Mouse (Mus musculus): Measurements from ENCODE around the gene Gm10197. TPM values are rescaled to one million over a fixed set of nuclear protein-coding genes. Genes with fewer than 3 reads are reported as not detected.

Gene Gm10197
- total RNA-seq, 2 experiments from 2014 or later = not detected

- no peak for ATAC-seq (replicated peaks; ENCODE audit: low FRiP score, poor library complexity, severe bottlenecking)
Measured at GRCm38 (mm10) chr19:53364551-53364950, 7.0 kb downstream of the Gm10197 start.

DNA sequence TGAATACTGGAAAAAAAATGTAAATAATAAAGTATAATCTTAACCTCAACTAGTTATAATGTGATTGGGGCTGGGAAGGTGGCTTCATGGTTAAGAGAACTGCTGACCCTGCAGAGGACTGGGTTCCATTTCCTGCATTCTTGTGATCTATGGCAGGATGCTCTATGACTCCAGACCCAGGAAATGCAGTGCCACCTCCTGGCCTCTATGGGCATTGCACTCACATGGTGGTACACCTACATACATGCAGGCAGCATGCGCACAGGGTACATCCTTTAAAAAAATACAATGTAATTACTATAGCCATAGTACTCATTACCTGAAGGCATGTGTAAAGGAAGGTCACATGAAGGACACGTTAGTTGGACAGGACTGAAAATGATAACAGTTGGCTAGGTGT, 8.6 kb downstream of the Gm10197 start:
- ATAC-seq (replicated peaks; ENCODE audit: low FRiP score, poor library complexity, severe bottlenecking) = peak; percentile 80

- no peak for ATAC-seq (replicated peaks; ENCODE audit: low FRiP score, poor library complexity, severe bottlenecking)
Measured at GRCm38 (mm10) chr19:53360265-53360958, 11.2 kb downstream of the Gm10197 start.

DNA sequence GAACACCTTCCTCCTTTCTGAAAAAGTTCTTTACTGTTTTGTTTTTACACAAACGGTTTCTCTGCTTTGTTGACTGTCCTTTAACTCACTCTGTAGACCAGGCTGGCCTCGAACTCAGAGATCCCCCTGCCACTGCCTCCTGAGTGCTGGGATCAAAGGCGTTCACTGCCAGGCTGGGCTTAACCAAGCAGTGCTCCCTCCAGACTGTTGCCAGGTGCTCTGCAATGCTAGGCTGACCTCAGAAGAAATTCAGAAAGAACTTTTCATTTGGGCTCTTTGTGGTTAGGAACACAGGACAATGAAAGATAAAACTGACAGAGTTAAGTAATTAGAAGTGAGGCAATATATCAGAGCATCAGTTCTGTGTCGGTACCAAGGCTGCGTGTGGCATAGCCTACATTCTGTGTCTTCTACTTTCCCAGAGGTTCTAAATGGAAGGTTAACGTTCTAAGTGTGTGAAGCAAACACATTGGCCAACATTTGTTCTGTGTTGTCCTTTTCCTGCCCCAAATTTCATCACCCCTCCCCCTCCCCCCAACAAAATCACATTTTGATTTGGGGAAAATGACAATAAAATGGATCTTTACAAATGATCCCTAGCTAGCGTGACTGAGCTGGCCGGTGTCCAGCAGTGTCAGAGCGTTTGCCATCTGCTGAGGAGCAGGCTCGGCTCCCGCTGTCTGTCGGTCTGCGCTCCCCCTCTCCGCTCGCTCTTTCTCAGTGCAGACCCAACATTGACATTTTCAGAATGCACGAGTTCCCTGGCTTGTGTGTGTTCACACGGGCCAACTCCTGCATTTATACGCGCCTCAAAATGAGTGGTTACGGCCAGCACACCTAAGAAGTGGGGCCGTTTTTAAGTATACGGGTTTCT, 12.2 kb downstream of the Gm10197 start:
- ATAC-seq (replicated peaks; ENCODE audit: low FRiP score, poor library complexity, severe bottlenecking) = no peak

DNA sequence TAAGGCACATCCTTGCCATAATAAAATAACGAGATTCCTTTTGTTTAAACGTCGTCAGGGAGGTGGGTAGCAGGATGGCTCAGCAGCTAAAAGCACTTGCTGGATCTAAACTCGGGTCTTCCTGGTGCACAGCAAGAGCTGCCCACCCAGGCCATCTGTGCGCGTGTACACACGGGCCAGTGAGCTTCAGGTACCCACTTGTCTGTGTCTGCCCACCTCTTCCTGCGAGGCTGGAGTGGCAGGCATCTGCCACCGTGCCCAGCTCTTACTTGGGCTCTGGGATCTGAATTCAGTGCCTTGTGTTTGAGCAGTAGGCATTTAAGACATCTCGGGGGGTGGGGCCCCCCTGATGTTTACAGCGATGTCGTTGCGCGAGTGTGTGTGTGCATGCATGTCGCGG, 16.5 kb downstream of the Gm10197 start:
- no peak for ATAC-seq (replicated peaks; ENCODE audit: low FRiP score, poor library complexity, severe bottlenecking)

- no peak for ATAC-seq (replicated peaks; ENCODE audit: low FRiP score, poor library complexity, severe bottlenecking)
Measured at GRCm38 (mm10) chr19:53354271-53355000, 17.1 kb downstream of the Gm10197 start.

- no peak for ATAC-seq (replicated peaks; ENCODE audit: low FRiP score, poor library complexity, severe bottlenecking)
Measured at GRCm38 (mm10) chr19:53353864-53354263, 17.7 kb downstream of the Gm10197 start.

DNA sequence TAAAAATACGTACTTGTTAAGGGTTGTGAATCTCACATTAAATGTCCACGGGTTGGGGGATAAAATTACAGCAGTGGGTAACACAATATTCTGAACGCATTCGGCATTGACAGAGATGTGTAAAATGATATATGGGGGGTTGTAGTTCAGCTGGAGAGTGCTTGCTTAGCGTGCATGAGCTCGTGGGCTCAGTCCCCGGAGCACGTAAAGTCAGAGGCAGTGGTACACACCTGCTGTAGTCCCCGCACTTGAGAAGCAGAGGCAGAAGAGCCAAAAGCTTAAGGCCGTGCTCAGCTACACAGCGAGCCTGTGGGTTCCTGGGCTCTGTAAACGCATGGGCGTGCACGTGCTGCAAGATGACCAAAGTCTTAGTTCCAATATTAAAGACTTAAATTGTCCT, 25.8 kb downstream of the Gm10197 start:
- no peak for ATAC-seq (replicated peaks; ENCODE audit: low FRiP score, poor library complexity, severe bottlenecking)

GRCm38 (mm10) chr19:53344062-53344461, 27.5 kb downstream of the Gm10197 start:
- no peak for ATAC-seq (replicated peaks; ENCODE audit: low FRiP score, poor library complexity, severe bottlenecking)

- no peak for ATAC-seq (replicated peaks; ENCODE audit: low FRiP score, poor library complexity, severe bottlenecking)
Measured at GRCm38 (mm10) chr19:53343174-53343881, 28.2 kb downstream of the Gm10197 start.

DNA sequence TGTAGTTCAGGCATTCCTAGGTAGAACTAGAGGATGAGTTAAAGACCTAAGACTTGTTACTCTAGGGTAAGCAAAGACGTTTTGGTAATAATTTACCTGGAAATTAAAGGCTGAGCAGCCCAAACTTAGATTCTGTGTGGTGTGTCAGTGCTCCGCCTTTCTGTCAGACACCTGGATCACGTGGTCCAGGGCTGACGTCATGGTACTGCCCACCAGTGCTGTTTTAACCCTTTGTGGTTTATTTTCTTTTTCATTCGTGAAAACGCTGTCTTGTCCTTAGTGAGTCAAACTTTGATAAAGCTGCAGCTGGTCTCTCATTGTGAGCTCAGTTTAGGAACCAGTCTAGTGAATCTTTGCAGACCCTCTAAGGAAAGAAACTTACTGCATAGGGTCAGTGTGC, 31.1 kb downstream of the Gm10197 start:
- ATAC-seq (replicated peaks; ENCODE audit: low FRiP score, poor library complexity, severe bottlenecking) = 0 out of 2 replicates have a peak, but pooled peaks have one; percentile 36

DNA sequence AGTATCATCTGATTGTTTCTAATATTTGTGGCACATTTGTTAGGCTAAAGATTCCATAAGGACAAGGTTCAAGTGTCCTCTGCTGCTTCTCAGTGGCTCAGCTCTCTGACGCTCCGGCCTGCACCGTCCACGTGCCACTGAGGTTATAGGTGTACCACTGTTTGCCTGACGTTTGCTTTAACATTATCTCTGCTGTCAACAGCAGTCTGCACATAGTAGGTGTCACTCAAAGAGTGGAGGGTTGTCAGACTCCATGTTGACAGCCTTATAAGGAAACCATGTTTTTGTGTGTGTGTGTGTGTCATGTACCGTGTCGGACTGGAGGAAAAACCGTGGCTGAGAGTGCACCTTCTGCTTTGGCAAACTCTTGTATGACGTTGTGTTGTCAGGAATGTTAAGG, 36.3 kb downstream of the Gm10197 start:
- no peak for ATAC-seq (replicated peaks; ENCODE audit: low FRiP score, poor library complexity, severe bottlenecking)

DNA sequence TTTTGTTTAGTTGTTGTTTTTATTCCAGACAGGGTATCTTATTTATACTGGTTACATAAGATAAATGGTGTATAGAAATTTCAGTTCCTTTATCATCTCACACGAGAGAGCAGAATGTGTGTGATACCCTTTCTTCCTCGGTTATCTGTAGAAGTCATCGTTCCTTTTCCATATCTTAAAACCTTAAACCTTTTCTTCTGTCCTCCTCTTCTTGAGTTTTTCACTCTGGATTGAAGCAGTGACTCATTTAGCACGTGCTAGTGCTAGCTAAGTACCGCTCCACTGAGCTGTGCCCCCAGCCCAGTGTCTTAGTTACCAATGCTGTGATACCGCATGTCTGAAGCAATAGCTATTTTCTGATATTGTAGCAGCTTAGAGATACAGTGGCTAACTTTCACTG, 37.8 kb downstream of the Gm10197 start:
- no peak for ATAC-seq (replicated peaks; ENCODE audit: low FRiP score, poor library complexity, severe bottlenecking)

- ATAC-seq (replicated peaks; ENCODE audit: low FRiP score, poor library complexity, severe bottlenecking) = no peak
Measured at GRCm38 (mm10) chr19:53331882-53332500, 39.6 kb downstream of the Gm10197 start.

- peak; percentile 28 for ATAC-seq (replicated peaks; ENCODE audit: low FRiP score, poor library complexity, severe bottlenecking)
Measured at GRCm38 (mm10) chr19:53329992-53330381, 41.6 kb downstream of the Gm10197 start.

- ATAC-seq (replicated peaks; ENCODE audit: low FRiP score, poor library complexity, severe bottlenecking) = peak; percentile 64
Measured at GRCm38 (mm10) chr19:53329221-53329991, 42.2 kb downstream of the Gm10197 start.

DNA sequence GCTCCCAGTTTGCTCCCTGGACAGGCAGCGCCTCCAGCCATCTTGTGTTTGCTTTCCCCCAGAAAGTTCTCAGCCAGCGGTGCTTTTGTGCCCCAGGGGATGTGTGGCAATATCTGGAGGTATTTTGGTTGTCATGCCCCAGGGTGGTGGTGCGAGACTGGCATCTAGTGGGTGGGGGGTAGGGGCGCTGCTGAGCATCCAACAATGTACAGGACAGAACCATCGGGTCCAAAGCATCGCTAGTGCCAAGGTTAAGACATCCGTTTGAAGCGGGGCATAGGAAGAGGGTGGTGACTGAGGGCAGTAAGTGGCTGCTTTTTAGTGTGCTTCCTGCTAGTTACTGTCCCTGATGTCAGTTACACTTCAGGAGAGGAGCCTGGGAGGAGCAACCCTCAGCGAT, 43.5 kb downstream of the Gm10197 start:
- no peak for ATAC-seq (replicated peaks; ENCODE audit: low FRiP score, poor library complexity, severe bottlenecking)

DNA sequence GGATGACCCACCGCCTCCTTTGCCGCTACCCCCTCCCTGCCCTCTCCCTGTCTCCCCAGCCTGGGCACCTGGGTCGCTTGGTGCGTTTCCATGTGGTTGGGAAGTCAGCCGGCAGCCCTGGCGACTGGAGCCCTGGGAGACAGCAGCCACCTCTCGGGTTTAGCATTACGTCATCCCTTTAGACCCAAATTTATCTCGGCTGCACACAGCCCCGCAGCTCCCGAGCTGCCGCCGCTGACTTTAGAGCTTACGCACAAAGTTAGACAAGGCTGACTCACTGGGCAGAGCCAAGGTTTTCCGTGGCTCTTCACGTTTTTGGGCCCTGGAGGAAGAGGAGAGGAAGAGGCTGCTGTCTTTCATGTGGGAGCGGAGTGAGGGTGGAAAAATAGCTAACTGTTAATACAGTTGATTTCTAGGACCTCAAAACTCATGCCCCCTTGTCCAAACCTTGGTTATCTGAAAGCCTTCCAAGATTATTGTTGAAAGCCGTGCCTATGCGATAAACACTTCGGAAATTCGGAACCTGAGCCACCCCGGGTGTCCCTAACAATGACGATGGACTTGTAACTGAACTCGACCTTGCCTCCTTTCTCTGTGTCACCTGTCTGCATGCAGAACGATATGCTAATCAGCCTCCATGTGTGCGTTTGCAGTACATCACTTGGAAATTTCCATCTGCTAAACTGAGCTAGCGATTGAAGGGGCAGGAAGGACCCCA, 45.8 kb downstream of the Gm10197 start:
- peak; percentile 83 for ATAC-seq (replicated peaks; ENCODE audit: low FRiP score, poor library complexity, severe bottlenecking)
